Mouse (Mus musculus) gonadal fat pad, adult 2 months (tissue): ENCODE data around the gene Nhsl2. TPM values are rescaled to one million over a fixed set of nuclear protein-coding genes. Genes with fewer than 3 reads are reported as not detected.

Experiments
- DNase-seq: peaks from one replicate; pipeline ENCODE4 v3.0.0-alpha.2; 2012; ENCODE audit warnings: low read depth
- polyA plus RNA-seq: library from polyadenylated mRNA; depleted of rRNA; stranded (reverse); fragments of >200 nt; gene quantifications from 2 replicates; pipeline ENCODE4 v1.2.3, GENCODE M21; 2012

Gene Nhsl2
- polyA plus RNA-seq, 1 experiment, result 2.9 TPM

DNA sequence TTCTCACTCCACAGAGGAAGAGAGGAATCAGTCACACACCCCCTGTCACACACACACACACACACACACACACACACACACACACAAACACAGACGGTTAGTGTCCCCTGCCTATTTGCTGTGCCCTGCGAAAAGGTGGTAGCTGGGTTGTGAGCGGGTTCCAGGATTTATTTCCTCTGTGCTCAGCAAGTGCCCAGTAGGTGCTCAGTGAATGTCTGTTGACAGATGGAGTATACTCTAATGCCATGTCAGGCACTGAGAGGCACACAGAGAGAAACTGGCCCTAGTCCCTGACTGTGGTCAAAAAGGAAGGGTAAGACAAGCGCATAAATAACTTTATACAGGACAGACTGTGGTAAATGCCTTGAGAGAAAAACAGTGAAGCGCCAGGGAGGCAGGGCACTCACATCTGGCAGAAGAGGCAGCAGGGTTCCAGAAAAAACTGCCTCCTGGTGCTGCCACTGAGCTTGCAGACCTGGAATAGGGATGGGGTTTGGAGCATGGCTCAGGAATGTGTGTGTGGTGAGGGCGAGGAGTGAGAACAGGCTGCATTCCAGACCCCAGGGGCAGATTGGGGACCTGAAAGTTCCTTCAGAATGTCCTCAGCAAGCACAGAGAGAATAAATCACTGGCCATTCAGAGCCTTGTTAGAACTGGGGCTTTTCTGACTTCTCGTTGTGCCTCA, 52.8 kb downstream of the Nhsl2 start:
- no peak for DNase-seq

GRCm38 (mm10) chrX:101902597-101902996, 53.4 kb downstream of the Nhsl2 start:
- no peak for DNase-seq

GRCm38 (mm10) chrX:101907301-101907700, 58.1 kb downstream of the Nhsl2 start:
- DNase-seq, result no peak

- no peak for DNase-seq
These were observed 79.9 kb downstream of the Nhsl2 start for GRCm38 (mm10) chrX:101929131-101929530.

GRCm38 (mm10) chrX:101930301-101930700, 81.1 kb downstream of the Nhsl2 start:
- no peak for DNase-seq

DNA sequence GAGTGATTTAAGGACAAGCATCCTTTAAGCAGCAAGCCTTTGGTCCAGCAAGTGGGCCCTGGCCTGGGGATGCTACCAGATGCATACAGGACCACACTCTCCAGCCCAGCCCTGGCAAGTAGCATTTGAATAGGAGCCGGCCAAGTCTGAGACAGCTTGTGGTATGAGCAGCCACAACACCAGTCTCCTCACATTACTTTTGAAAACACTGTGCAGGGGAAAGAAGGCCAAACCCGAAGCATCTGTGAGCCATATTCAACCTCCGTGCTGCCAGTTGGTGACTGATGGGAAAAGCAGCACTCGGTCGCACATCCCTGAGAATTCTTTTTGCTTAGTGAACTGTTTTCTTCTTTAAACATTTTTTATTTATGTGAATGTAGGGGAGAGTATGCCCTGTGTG, 81.8 kb downstream of the Nhsl2 start:
- no peak for DNase-seq

- no peak for DNase-seq
These were observed 83.1 kb downstream of the Nhsl2 start for GRCm38 (mm10) chrX:101932244-101932643.

GRCm38 (mm10) chrX:101933346-101933745, 84.2 kb downstream of the Nhsl2 start:
- DNase-seq, result no peak

DNA sequence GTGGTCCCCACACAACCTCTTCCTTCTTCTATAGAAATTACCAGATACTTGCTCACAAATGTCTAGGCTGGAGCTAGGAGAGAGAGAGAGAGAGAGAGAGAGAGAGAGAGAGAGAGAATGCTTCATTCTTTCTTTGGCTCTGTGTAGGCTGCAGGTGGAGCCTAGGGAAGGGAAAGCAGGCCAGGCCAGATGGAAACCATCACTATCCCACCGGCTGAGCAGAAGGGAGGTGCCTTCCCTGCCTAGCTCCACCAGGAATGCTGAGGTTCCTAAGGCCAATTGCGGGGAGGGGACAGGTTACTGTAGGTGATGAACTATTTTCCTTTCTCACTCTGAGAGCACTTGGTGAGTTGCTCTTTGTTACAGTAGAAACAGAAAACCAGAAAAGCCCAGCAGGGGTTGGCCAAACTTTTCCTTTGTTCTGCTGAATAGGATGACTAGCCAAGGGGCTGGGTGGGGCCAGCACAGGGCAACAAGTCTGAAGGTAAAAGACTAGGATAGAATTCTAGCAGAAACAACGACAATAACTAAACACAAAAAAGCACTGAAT, 86.2 kb downstream of the Nhsl2 start:
- DNase-seq, result no peak

DNA sequence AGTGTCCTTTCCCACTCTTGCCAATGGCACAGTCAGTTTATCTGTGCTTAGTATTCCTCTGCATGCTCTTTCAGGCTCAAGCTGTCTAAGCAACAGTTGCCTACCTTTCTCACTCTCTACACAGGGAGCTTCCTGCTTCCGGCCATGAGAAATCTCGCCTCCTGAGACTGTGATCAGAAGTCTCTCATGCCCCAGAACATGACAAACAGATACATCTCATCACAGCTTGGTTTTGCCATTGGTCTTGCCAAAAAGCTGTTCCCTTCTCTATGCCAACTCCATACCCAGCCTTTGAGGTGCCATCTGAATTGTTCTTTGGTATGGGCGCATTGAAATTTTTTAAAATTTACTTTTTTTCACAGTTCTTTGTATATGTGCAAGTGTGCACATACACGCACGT, 90.3 kb downstream of the Nhsl2 start:
- DNase-seq, result no peak

- DNase-seq, result no peak
These were observed 93.3 kb downstream of the Nhsl2 start for GRCm38 (mm10) chrX:101942461-101942896.

- DNase-seq, result no peak
These were observed 94.6 kb downstream of the Nhsl2 start for GRCm38 (mm10) chrX:101943743-101944142.

DNA sequence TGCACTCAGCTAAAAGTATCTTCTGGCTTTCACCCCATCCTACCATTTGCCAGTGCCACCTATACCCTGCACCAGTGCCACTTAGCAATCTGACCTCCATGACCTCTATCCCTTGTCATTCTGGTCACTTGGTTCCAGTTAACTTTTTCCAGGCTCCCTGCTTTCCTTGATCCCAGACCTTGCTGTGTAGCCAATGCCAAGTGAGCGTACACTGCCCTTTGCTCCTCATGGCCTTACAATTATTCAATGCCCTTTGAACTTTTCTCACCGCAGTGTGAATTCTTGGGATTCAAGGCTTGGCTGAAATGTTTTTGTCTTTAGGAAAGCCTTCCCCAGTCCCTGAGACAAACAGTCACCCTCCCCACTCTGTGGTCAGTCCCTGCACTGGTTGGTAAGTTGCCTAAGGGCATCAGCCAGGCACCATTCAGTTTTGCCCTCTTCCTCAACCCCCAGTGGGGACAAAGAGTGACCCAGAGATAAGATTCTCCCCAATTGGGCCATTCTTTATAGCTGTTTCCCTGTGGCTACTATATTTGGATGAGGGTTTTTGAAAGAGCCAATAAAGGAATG, 95.7 kb downstream of the Nhsl2 start:
- no peak for DNase-seq

GRCm38 (mm10) chrX:101952436-101952835, 103.3 kb downstream of the Nhsl2 start:
- DNase-seq, result no peak

DNA sequence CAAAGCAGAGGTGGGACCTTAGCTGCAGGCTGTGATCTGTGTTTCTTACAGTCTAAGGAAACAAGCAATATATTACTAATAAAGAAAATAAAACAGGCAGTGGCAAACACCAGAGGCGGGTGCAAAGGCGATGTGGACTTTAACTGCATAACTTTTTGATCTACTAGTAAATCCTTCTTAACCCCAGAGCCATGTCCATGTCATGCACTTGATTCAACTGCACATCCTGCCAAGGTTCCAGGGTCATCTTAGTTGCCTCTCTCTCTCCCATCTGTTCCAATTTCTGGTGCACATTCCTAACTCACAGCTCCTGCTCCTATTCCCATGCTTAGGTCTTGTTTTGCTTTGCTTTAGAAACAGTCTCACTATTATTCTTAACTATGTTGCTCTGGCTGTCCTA, 104.1 kb downstream of the Nhsl2 start:
- no peak for DNase-seq

DNA sequence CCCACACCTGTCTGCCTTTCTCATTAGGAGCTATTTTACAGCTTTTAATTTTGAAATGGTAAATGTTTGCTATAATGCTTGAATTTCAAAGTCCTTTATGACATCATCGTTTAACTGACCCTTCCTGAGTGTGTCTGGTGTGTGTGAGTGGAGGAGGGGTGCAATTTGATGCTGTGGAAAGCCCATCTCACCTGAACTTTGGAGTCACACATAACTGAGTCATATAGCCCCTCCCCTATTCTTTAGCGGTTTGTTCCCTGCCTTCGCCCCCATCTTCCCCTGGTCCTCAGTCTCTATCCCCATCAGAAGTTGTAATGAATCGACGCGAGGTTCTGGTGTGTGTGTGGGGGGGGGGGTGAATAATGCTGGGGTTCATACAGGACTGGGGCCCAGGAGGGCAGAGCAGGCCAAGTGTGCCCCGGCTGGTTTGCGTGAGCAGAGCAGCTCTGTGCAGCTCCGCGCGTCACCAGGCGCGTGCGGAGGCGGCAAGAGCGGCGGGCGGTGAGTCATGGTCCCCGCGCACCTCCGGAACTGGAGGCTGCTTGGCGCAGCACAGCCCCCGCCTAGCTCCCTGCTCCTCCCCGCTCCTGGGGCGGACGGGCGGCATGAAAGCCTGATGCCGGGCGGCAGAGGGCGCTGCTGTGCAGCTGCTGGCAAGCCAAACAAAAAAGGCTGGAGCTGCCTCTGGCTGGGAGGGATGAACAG, 104.8 kb downstream of the Nhsl2 start:
- no peak for DNase-seq

GRCm38 (mm10) chrX:101954492-101954851, 105.3 kb downstream of the Nhsl2 start:
- DNase-seq, result no peak

DNA sequence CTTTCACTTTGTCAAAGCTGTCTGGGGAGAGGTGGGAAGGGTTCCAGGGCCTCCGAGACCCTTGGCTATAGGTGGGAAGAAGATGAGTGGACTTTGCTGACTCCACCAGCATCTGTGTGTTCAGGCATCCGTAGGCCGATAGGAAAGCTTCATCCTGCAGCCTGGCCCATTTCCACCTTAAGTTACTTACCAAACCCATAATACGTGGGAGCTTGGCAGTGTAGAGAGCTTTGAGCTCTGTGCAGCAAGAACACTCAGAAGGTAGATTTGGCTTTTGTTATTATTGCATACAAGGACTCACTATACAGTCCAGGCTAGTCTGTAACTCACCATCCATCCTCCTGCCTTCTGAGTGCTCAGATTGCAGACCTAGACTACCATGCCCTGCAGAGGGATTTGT, 112.7 kb downstream of the Nhsl2 start:
- DNase-seq, result no peak

- DNase-seq, result no peak
These were observed 114.5 kb downstream of the Nhsl2 start for GRCm38 (mm10) chrX:101963711-101964110.

- DNase-seq, result no peak
These were observed 123.8 kb downstream of the Nhsl2 start for GRCm38 (mm10) chrX:101973028-101973427.

GRCm38 (mm10) chrX:101976931-101977330, 127.7 kb downstream of the Nhsl2 start:
- DNase-seq, result no peak

DNA sequence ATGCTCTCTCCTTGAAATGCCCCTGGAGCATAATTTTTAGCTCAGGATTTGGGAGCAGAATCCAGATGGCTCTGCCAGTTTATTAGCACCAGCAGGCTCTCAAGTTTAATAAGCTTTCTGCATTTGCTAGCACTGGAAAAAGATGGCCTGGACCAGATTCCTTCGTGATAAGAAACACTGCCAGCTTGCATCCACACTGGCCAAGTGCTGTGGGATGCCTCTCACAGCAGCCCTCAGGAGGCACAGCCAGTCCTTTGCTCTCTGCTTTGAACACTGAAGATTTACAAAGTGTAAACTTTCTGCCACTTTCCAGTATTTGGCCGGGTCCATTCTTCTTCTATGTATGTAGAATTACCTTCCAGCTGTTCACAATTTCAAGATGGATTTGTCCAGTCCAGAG, 129.7 kb downstream of the Nhsl2 start:
- no peak for DNase-seq

DNA sequence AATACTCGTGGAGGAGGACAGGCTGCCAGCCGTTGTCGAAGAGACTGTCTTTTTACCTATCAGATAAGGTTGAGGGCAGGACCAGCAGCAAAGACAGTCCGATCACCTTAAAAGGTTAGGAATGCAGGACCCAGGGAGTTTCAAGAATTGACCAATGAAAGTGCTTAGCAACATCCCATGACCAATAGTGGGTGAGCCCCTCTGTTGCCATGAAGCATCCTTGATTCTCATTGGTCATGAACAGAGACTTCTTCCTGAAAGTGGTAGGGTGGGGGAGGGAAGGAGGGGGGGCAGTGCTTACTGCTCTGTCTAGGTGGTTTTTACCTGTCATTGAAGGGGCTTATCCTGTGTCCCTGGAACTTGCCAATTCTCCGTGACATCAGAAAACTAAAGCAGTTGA, 130.1 kb downstream of the Nhsl2 start:
- no peak for DNase-seq
